Mouse (Mus musculus) thymus, postnatal 4 days (tissue): ENCODE measurements around the gene Gm21988.

Experiments used
- DNase-seq: peaks from one replicate; pipeline ENCODE4 v3.0.0; 2021

Gene Gm21988

DNA sequence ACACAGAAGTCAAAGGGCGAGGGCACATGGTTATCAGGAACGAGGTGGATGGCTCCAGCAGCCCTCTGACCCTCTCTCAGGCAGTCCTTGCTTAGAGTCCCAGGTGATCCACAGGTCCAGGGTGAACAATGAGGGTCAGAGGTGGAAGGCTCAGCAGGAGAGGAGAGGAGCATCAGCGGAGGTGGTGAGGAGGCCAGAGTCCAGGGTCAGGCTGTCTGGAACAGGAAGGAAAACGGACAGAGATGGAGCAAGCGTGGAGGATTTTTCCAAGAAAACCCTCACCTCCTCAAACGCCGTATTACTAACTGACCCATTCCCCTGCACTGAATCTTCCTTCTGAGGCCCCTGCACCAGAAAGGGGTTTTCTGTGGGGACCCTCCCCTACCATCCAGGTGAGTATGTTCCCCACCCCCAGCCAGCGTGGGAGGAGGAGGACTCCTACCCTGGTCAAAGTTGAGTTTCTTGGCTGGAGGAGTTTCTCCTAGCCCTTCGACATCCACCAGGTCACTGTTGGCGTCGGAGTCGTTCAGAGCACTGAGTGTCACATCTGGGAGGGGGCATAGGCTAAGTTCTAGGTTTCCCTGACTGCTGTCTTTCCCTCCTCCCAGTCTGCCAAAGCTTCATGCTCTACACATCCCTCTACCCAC, 4.3 kb downstream of the Gm21988 start:
- DNase-seq, result no peak

- DNase-seq, result no peak
Measured at GRCm38 (mm10) chr11:70234497-70234896, 5.1 kb downstream of the Gm21988 start.

GRCm38 (mm10) chr11:70234037-70234436, 5.6 kb downstream of the Gm21988 start:
- DNase-seq, result no peak

DNA sequence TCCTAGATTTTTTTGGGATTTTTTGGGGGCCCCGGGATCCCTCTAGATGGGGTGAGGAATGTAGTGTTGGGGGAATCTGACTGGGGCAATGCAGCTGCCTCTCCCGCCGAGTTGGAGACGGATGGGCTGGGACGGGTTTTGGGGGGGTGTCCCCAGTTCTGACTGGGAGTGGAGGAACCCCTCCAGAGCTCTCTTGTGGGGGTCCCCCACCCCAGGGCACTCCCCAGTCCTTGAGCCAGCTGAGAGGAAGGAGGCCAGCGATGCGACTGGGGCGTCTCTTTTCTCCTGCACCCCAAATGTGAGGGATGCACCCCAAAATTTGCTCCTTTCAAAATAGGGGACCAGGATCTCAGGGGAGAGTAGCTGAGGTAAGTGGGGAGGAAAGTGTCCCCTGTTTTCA, 6.6 kb downstream of the Gm21988 start:
- DNase-seq, result no peak

- DNase-seq, result no peak
Measured at GRCm38 (mm10) chr11:70232546-70232945, 7.1 kb downstream of the Gm21988 start.

GRCm38 (mm10) chr11:70230239-70230727, 9.3 kb downstream of the Gm21988 start:
- peak; percentile 91 for DNase-seq

- peak; percentile 52 for DNase-seq
Measured at GRCm38 (mm10) chr11:70229260-70230010, 10.2 kb downstream of the Gm21988 start, which contains the start of gene Bcl6b. Gene Bcl6b (minus strand): TSS chr11:70229798.

DNA sequence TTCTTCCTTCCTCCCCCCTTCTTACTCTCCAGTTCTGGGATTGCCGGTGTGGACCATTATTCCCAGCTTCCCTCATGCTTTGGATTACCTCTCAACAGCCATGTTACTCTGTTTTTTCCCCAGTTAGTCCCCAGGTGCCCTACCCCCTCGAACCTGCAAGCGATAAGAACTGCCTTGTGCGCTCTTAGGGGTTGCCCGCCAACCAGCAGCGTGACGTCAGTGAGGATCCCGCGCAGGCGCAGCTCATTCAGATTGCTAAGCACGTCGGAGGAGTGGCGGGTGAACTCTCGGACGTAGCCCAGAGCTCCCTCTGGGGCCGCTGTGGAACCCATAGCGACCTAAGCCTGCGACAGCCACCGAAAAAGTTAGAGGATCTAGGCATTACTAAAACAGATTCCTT, 10.8 kb downstream of the Gm21988 start:
- DNase-seq, result peak; percentile 92

- DNase-seq, result no peak
Measured at GRCm38 (mm10) chr11:70227661-70228245, 11.9 kb downstream of the Gm21988 start.

DNA sequence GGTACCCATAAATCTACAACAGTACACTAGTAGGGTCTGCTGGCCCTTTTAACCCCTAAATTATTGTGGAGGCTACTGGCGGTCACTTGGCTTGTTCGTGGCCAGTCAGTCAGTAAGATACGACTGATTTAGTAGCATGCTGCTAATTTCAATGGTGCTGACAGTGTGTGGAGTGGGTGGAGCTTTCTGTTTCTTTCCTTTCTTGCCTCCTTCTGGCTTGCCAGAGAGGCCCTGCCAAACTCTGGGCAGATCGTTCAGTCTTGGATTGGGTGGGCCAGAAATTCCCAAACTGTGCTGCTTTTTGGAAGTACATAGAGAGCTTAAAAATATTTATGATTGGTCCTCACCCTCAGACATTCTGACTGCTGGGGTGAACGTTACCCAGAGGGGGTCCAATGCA, 12.5 kb downstream of the Gm21988 start:
- no peak for DNase-seq

DNA sequence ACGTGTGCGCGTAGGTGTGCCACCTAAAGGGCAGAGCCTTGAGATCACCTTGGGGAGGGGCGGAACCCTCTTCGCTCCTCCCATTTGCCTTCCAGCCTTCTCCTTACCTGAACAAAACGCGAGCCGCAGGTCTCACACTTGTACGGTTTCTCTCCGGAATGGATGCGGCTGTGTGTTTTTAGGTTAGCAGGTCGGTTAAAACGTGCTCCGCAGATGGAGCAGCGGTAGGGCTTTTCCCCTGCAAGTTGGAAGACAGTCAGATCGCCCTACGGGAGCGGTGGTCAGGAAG, 13.1 kb downstream of the Gm21988 start:
- no peak for DNase-seq

- DNase-seq, result no peak
Measured at GRCm38 (mm10) chr11:70225798-70226601, 13.6 kb downstream of the Gm21988 start.

DNA sequence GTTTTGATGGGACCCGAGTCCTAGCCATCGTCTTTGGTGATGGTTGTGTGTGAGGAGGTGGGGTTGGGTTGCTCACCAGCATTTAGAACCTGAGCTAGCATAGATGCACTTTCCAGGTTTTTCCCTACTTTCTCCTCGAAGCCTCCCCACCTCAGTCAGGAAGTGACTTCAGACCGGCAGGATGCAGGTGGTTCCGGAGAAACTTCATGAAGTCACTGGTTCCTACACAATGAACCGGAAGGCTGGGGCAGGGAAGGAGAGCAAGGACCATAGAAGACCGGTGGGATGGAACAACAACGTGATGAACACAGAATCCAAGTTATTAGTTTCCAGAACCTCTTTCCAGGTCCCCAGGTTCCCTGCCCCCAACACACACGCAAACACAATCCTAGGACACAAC, 15.9 kb downstream of the Gm21988 start:
- no peak for DNase-seq

- DNase-seq, result no peak
Measured at GRCm38 (mm10) chr11:70221603-70222500, 17.8 kb downstream of the Gm21988 start.

GRCm38 (mm10) chr11:70220731-70221602, 18.7 kb downstream of the Gm21988 start, which contains the start of gene Slc16a13:
Gene Slc16a13 (minus strand): TSS chr11:70221064.
- peak; percentile 91 for DNase-seq

DNA sequence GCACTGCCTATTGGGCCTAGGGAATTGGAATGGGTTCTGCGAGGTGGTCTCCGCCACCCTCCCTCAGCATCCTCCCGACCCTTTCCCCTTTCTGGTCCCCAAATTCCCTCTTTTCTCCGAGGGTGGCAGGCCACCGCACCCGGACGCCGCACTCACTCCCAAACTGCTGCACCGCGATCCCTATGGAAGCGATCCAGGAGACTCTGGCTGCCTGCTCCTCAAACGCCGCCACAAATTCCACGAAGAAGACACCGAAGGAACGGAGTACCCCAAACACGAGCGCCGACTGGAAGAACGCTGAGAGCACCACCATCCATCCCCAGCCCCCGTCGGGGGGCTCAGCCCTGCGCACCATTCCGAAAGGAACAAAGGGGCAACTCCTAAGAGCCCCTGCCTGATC, 19.3 kb downstream of the Gm21988 start:
- DNase-seq, result no peak

DNA sequence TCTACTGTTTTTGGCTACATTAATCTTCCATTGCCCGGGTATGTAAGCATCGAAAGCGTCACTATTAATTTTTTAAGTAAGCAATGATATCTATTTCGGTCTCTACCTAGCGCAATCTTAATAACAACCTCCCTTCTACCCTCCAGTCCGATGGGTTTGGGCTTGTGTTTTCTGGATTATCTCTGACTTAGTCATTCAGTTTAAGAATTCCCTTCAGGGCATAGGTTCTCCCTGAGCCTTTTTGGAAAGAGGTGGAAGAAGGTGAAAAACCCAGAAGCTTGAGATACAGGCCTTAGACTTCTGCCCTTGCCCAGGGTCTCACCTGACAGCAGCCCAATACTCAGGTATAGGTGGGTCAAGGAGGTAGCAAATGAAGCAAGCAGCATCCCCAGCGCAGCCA, 19.8 kb downstream of the Gm21988 start:
- DNase-seq, result no peak

DNA sequence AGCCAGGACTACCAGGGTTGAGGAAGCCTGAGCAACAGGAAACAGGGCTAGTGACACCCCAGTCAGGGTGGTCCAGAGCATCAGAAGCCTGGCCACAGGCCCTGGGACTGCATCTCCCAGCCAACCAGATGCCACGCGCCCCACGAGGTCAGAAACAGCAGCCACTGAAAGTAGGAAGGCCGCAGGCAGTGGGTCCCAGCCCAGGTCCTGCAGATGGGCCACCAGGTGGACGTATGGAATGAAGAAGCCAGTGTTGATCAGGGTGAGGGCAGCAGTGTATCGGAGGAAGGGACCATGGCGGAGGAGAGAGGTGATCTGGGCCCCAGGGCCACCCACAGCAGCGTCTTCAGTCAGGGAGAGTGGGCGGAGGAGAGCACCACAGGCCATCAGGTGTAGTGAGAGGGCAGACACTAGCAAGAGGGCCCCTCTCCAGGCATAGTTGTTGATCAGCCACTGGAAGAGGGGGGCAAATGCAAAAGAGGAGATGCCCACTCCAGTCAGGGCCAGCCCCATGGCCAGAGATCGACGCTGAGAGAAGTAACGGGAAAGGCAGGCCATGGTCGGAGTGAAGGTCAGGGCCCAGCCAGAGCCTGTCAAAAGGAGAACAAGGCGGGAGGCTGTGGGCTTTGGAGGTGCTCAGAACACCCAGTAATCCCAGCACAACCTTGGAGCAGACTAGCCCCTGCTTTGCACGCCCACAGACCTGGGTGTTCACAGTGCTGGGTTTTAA, 20.7 kb downstream of the Gm21988 start:
- no peak for DNase-seq

DNA sequence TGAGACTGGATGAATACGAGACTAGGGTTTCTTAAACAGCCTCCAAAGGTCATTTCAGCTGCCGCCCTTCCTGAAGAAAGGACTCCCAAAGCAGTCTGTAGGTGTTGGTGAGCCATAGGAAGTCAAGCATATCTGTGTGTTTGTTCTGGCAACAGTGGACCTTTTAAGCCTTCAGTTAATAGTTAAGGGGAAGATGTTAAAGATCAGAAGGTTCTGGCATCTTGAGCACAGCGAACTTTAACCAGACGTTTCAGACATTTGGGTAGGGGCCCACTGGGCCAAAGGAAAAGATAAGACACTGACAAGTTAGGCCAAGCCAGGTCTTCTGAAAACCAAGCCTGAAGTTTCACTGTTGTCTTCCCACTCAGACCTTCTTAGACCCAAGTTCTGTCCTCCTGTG, 21.6 kb downstream of the Gm21988 start:
- DNase-seq, result no peak

DNA sequence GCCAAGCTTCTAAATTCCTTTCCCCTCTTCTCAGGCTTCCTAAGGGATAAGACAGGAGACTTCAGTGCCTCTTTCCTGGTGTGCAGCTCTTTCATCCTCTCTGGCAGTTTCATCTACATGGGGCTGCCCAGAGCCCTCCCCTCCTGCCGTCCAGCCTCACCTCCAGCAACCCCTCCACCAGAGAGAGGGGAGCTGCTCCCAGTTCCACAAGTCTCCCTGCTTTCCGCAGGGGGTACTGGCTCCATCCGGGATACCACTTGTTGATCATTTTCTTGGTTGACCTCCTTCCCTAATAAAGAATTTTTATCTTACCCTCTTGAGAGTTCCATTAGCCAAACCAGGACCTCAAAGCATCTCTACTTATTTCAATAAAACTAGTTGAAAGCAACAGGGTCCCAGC, 23.5 kb downstream of the Gm21988 start:
- DNase-seq, result no peak
